14 mouse cellular contexts compared by ENCODE assay signal in genomic region chr2:180511875-180512661, GRCm38 (mm10). TPM values are rescaled to one million over a fixed set of nuclear protein-coding genes. Genes with fewer than 3 reads are reported as not detected.
DNase-seq lines count a peak whose midpoint lies in the region; ATAC-seq lines count a peak whose summit lies in the region.
"Had no signal": no experiment of that assay in that cellular context is flagged by ENCODE, and none has a peak within 500 bp of the region (broad histone marks: within the 10 kb centered on the region; RNA-seq: fewer than 3 reads in every experiment).

No protein-coding gene starts in this region.

- no peaks in the 10 kb centered on the region for H3K27me3 ChIP-seq in embryonic facial prominence, embryonic 11.5 days (ENCODE audit: control insufficient read depth, insufficient read depth, low read length)
- H3K27me3 ChIP-seq in embryonic facial prominence, embryonic 10.5 days (replicated peaks; ENCODE audit: low read depth, poor library complexity, severe bottlenecking): peaks cover 65% of the 10 kb centered on the region
- no peaks in the 10 kb centered on the region for H3K27me3 ChIP-seq in intestine, embryonic 15.5 days (replicated peaks)
- 0 out of 2 replicates have a peak, but pooled peaks cover 5% of the 10 kb centered on the region for H3K27me3 ChIP-seq in limb, embryonic 15.5 days
- H3K27me3 ChIP-seq: liver, embryonic 13.5 days had no signal

- H3K27ac ChIP-seq in embryonic facial prominence, embryonic 11.5 days (replicated peaks; ENCODE audit: low read depth, low read length): no peak overlapping the region
- no peak overlapping the region for H3K27ac ChIP-seq in embryonic facial prominence, embryonic 10.5 days (replicated peaks)
- peak overlapping the region; percentile 63; the same call in 1 of the 2 replicates for H3K27ac ChIP-seq in intestine, embryonic 15.5 days
- 0 out of 2 replicates have a peak overlapping the region, but pooled peaks have one; percentile 9 for H3K27ac ChIP-seq in limb, embryonic 15.5 days
- H3K27ac ChIP-seq: left cerebral cortex, adult 2 months; liver, embryonic 13.5 days had no signal

- intact Hi-C loops in left cerebral cortex, postnatal 36 days (cut with DNase I): no loop called here

- ATAC-seq in embryonic facial prominence, embryonic 11.5 days (replicated peaks; ENCODE audit: insufficient number of reproducible peaks, low FRiP score, low TSS enrichment, low read depth): 0 out of 2 replicates have a peak, but pooled peaks have one; percentile 34
- peak; percentile 42 for ATAC-seq in intestine, embryonic 15.5 days
- no peak for ATAC-seq in limb, embryonic 15.5 days (ENCODE audit: insufficient number of reproducible peaks, low FRiP score, low TSS enrichment, low read depth)

- no peak overlapping the region for H3K4me2 ChIP-seq in embryonic facial prominence, embryonic 11.5 days (ENCODE audit: low read depth, low read length)
- H3K4me2 ChIP-seq in intestine, embryonic 15.5 days (replicated peaks): no peak overlapping the region
- no peak overlapping the region for H3K4me2 ChIP-seq in limb, embryonic 15.5 days
- H3K4me2 ChIP-seq: liver, embryonic 13.5 days had no signal

- no peaks in the 10 kb centered on the region for H3K9me3 ChIP-seq in embryonic facial prominence, embryonic 11.5 days (replicated peaks; ENCODE audit: control insufficient read depth, low read length)
- H3K9me3 ChIP-seq in embryonic facial prominence, embryonic 10.5 days: no peaks in the 10 kb centered on the region
- H3K9me3 ChIP-seq in intestine, embryonic 15.5 days: no peaks in the 10 kb centered on the region
- no peaks in the 10 kb centered on the region for H3K9me3 ChIP-seq in limb, embryonic 15.5 days
- H3K9me3 ChIP-seq: G1E; liver, embryonic 13.5 days; megakaryocyte, embryonic 14.5 days had no signal

- no peak for DNase-seq in embryonic facial prominence, embryonic 11.5 days (ENCODE audit: low spot score)
- no peak for DNase-seq in embryonic facial prominence, embryonic 10.5 days (ENCODE audit: low spot score)
- peak; percentile 4 for DNase-seq in kidney, adult 9 months
- no peak for DNase-seq in kidney, adult 8-10 months
- no peak for DNase-seq in left cerebral cortex, postnatal 36 days (ENCODE audit: low spot score in 2 of 2)
- DNase-seq in adrenal gland, postnatal 14 days: no peak
- DNase-seq: gastrocnemius, postnatal 25 days; liver, embryonic 13.5 days had no signal

- WGBS in embryonic facial prominence, embryonic 11.5 days: 46% methylated on average over 13 of the region's 13 CpGs
- 54% methylated on average over 13 of the region's 13 CpGs for WGBS in embryonic facial prominence, embryonic 10.5 days
- WGBS in intestine, embryonic 15.5 days: 30% methylated on average over 13 of the region's 13 CpGs
- WGBS in limb, embryonic 15.5 days: 17% methylated on average over 13 of the region's 13 CpGs

- no peak overlapping the region for H3K4me3 ChIP-seq in embryonic facial prominence, embryonic 11.5 days (ENCODE audit: low read depth, low read length)
- no peak overlapping the region for H3K4me3 ChIP-seq in embryonic facial prominence, embryonic 10.5 days
- H3K4me3 ChIP-seq in intestine, embryonic 15.5 days (replicated peaks): no peak overlapping the region
- no peak overlapping the region for H3K4me3 ChIP-seq in limb, embryonic 15.5 days
- H3K4me3 ChIP-seq: left cerebral cortex, adult 2 months; liver, embryonic 13.5 days; megakaryocyte, embryonic 14.5 days; myocyte had no signal

- no peaks in the 10 kb centered on the region for H3K36me3 ChIP-seq in embryonic facial prominence, embryonic 11.5 days (replicated peaks; ENCODE audit: control insufficient read depth, insufficient read depth, low read depth, low read length)
- H3K36me3 ChIP-seq in embryonic facial prominence, embryonic 10.5 days (replicated peaks): no peaks in the 10 kb centered on the region
- H3K36me3 ChIP-seq in intestine, embryonic 15.5 days: no peaks in the 10 kb centered on the region
- H3K36me3 ChIP-seq in limb, embryonic 15.5 days: no peaks in the 10 kb centered on the region
- H3K36me3 ChIP-seq: G1E; liver, embryonic 13.5 days had no signal

- no peaks in the 10 kb centered on the region for H3K4me1 ChIP-seq in embryonic facial prominence, embryonic 11.5 days (ENCODE audit: control insufficient read depth, insufficient read depth, low read length)
- H3K4me1 ChIP-seq in embryonic facial prominence, embryonic 10.5 days: peaks cover 45% of the 10 kb centered on the region
- H3K4me1 ChIP-seq in intestine, embryonic 15.5 days (replicated peaks): peaks cover 33% of the 10 kb centered on the region
- peaks cover 22% of the 10 kb centered on the region for H3K4me1 ChIP-seq in limb, embryonic 15.5 days
- H3K4me1 ChIP-seq: liver, embryonic 13.5 days had no signal

- no peak overlapping the region for H3K9ac ChIP-seq in embryonic facial prominence, embryonic 11.5 days (replicated peaks; ENCODE audit: low read length)
- no peak overlapping the region for H3K9ac ChIP-seq in intestine, embryonic 15.5 days
- H3K9ac ChIP-seq in limb, embryonic 15.5 days: no peak overlapping the region
- H3K9ac ChIP-seq: liver, embryonic 13.5 days had no signal

RNA-seq across cellular contexts. Expression of gene Ntsr1, which starts 12.3 kb away (rescaled TPM):
- polyA plus RNA-seq in embryonic facial prominence, embryonic 11.5 days (2014; fragmentation: Nextera tagmentation; extraction: Ambion mirVana): 0.25 and 0.27 TPM in 2 replicates
- 0.16 and 0.35 TPM in 2 replicates for polyA plus RNA-seq in embryonic facial prominence, embryonic 10.5 days (2016; fragmentation: Nextera tagmentation; extraction: Ambion mirVana)
- 2.4 and 2.8 TPM in 2 replicates for polyA plus RNA-seq in intestine, embryonic 15.5 days (2015; fragmentation: Nextera tagmentation; extraction: Ambion mirVana)
- 0.32 and 0.43 TPM in 2 replicates for polyA plus RNA-seq in limb, embryonic 15.5 days (2015; fragmentation: Nextera tagmentation; extraction: Ambion mirVana)
- 1 to 10 TPM; 6.9 to 7.4 TPM for total RNA-seq in left cerebral cortex, postnatal 36 days (2021)
- 0.08 TPM in 1 of 2 replicates, not detected in the other for total RNA-seq in adrenal gland, postnatal 14 days (2021)
- total RNA-seq: gastrocnemius, postnatal 25 days had no signal
- polyA plus RNA-seq: G1E, myocyte had no signal

RNA-seq across cellular contexts. Expression of gene Slco4a1, which starts 56.0 kb away (rescaled TPM):
- polyA plus RNA-seq in embryonic facial prominence, embryonic 11.5 days (2014; fragmentation: Nextera tagmentation; extraction: Ambion mirVana): 1.7 and 2.3 TPM in 2 replicates
- 3.3 and 4.1 TPM in 2 replicates for polyA plus RNA-seq in embryonic facial prominence, embryonic 10.5 days (2016; fragmentation: Nextera tagmentation; extraction: Ambion mirVana)
- 2.3 and 2.8 TPM in 2 replicates for polyA plus RNA-seq in intestine, embryonic 15.5 days (2015; fragmentation: Nextera tagmentation; extraction: Ambion mirVana)
- 0.78 and 0.99 TPM in 2 replicates for polyA plus RNA-seq in limb, embryonic 15.5 days (2015; fragmentation: Nextera tagmentation; extraction: Ambion mirVana)
- total RNA-seq in left cerebral cortex, postnatal 36 days (2021): 1 to 10 TPM; 1.4 to 1.8 TPM
- 7.0 and 7.1 TPM in 2 replicates for total RNA-seq in adrenal gland, postnatal 14 days (2021)
- total RNA-seq: gastrocnemius, postnatal 25 days had no signal
- polyA plus RNA-seq: G1E had no signal

Comparison
In these comparisons a context has a peak if more than half of its experiments do, and no peak if none do; other contexts are left out.
1. H3K27ac ChIP-seq: peak in intestine, embryonic 15.5 days (single experiment) and limb, embryonic 15.5 days (single experiment); none in embryonic facial prominence, embryonic 11.5 days (single experiment) and embryonic facial prominence, embryonic 10.5 days (single experiment).